Mouse (Mus musculus) neural tube, embryonic 11.5 days (tissue): ENCODE results near the gene Rbfox3. TPM values are rescaled to one million over a fixed set of nuclear protein-coding genes. Genes with fewer than 3 reads are reported as not detected.

Experiments
- ATAC-seq: fragments of 200-750 bp; cut with Nextera tagmentation; 2 replicates; pipeline ENCODE4 v1.8.0; 2017; ENCODE audit warnings: moderate number of reproducible peaks, mild to moderate bottlenecking, moderate TSS enrichment, moderate library complexity; ENCODE audit not compliant: insufficient read depth, low FRiP score, low TSS enrichment
- DNase-seq: peaks from one replicate; pipeline ENCODE4 v3.0.0-alpha.2; 2015; ENCODE audit warnings: low spot score
- H3K27ac ChIP-seq: fragments of 300-500 bp; sonication (generic); 2 replicates; pipeline ENCODE4 v1.5.1; 2014; ENCODE audit warnings: low read depth, mild to moderate bottlenecking, low read length
- H3K27me3 ChIP-seq: fragments of 300-500 bp; sonication (generic); 2 replicates; pipeline ENCODE4 v1.6.1; 2014; ENCODE audit warnings: mild to moderate bottlenecking, low read length, mixed read lengths; ENCODE audit not compliant: control insufficient read depth, insufficient read depth
- H3K36me3 ChIP-seq: fragments of 300-500 bp; sonication (generic); 2 replicates; pipeline ENCODE4 v1.6.1; 2014; ENCODE audit warnings: mild to moderate bottlenecking, low read length, moderate library complexity, mixed read lengths; ENCODE audit not compliant: control insufficient read depth, insufficient read depth
- H3K4me1 ChIP-seq: fragments of 300-500 bp; sonication (generic); 2 replicates; pipeline ENCODE4 v1.6.1; 2014; ENCODE audit warnings: low read length, mixed read lengths; ENCODE audit not compliant: control insufficient read depth, insufficient read depth
- H3K4me2 ChIP-seq: fragments of 300-500 bp; sonication (generic); 2 replicates; pipeline ENCODE4 v1.6.1; 2014; ENCODE audit warnings: low read depth, mild to moderate bottlenecking, moderate library complexity
- H3K4me3 ChIP-seq: fragments of 300-500 bp; sonication (generic); 2 replicates; pipeline ENCODE4 v1.5.1; 2014; ENCODE audit warnings: low read depth, low read length
- H3K9ac ChIP-seq: fragments of 300-500 bp; sonication (generic); 2 replicates; pipeline ENCODE4 v1.6.1; 2014; ENCODE audit warnings: mild to moderate bottlenecking, low read length
- H3K9me3 ChIP-seq: fragments of 300-500 bp; sonication (generic); 2 replicates; pipeline ENCODE4 v1.6.1; 2016; ENCODE audit warnings: low read length; ENCODE audit not compliant: control insufficient read depth
- WGBS: fragments of 180-500 bp; shearing (Covaris S2); extraction: QIAGEN DNeasy Blood & Tissue Kit; methylation state at CpG from one replicate; pipeline ENCODE4 v1.1.7; 2014; 5-methylcytosine and 5-hydroxymethylcytosine counted together
- polyA plus RNA-seq: library from polyadenylated mRNA; unstranded; fragments of >200 nt; fragmentation: Nextera tagmentation; extraction: Ambion mirVana; gene quantifications from 2 replicates; pipeline ENCODE4 v1.2.1, GENCODE M21; 2014

Gene Rbfox3
- polyA plus RNA-seq, 1 experiment from 2014 or later, result 16.2 TPM

DNA sequence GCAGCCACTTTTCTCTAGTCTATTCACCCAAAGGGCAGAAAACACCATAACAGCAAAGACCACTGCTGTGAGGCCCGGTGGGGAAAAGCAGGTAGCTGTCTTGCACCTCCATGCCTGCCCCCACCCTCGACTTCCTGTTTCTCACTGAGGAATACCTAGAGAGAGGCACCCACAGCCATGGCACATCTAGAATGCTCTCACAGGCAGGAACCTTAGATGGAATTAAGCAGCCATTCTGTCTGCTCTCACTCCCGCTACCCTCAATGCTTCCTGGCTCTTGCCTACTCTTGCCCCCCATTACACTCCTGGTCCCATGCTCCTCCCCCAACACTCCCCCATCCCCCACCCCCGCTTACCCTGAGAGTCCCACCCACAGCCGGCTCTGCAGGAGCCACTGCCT, 20.9 kb downstream of the Rbfox3 start:
- DNase-seq, result no peak
- Histone ChIP-seq H3K27me3 (no peaks in the 10 kb centered on the region), H3K4me1 (peaks cover 4% of the 10 kb centered on the region; the same call in 1 of the 2 replicates), H3K4me3 (no peak overlapping the region), H3K9me3 (no peaks in the 10 kb centered on the region), H3K4me2 (no peak overlapping the region), H3K9ac (no peak overlapping the region), H3K36me3 (no peaks in the 10 kb centered on the region; the same call in 1 of the 2 replicates), H3K27ac (no peak overlapping the region)
- WGBS, result 68% methylated on average over 5 of the region's 5 CpGs
- no peak for ATAC-seq

DNA sequence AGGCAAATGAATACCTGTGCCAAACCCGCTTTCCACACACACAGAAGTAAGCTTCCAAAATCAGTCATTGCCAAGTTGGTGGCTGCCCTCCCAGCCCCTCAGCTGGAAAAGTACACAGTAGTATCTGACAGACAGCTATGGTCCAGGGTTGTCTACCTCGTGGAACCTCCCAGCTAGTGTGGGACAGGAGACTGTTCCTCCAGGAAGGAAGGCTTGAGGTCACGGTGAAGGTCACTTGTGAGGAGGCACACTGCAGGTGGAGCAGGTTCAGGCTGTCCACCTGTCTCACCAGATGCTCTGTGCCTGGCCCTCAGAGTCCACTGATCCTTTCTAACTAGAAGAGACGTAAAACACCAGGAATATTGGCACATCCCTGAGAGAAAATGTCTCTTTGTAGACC, 21.9 kb downstream of the Rbfox3 start:
- Histone ChIP-seq H3K4me2 (no peak overlapping the region), H3K4me3 (no peak overlapping the region), H3K9me3 (no peaks in the 10 kb centered on the region), H3K27me3 (no peaks in the 10 kb centered on the region), H3K36me3 (no peaks in the 10 kb centered on the region; the same call in 1 of the 2 replicates), H3K27ac (no peak overlapping the region), H3K4me1 (peaks cover 4% of the 10 kb centered on the region; the same call in 1 of the 2 replicates), H3K9ac (no peak overlapping the region)
- ATAC-seq (no peak), DNase-seq (no peak)
- 84% methylated on average over 4 of the region's 4 CpGs for WGBS

DNA sequence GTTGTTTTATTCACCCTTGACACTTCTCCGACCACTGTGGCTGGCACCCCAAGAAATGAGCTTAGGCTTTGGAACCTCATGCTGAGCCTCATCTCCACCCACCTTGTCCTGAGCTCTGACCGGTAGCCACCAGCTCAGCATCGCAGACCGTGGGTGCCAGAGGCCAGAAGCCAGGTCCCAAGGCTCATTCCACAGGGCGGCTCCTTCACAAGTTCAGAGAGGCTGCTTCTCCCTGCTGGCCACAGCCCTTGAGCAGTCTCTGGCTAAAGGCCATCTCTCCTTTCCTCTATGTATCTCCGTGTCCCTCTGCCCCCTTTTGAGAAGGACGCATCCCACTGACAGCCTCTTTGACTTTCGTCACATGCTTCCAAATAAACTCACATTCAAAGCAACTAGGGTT, 23.0 kb downstream of the Rbfox3 start:
- no peak for DNase-seq
- H3K4me3 ChIP-seq, result no peak overlapping the region

DNA sequence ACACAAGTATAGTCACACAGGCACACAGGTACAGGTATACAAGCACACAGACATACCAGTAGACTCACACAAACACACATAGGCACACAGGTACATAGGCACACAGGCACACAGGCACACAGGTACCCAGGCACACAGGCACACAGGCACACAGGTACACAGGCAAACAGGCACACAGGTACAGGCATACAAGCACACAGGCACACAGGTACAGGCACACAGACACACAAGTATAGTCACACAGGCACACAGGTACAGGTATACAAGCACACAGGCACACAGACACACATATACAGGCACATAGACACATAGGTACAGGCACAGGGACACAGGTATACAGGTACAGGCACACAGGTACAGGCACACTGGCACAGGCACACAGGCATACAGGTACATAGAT, 24.2 kb downstream of the Rbfox3 start:
- Histone ChIP-seq H3K9ac (no peak overlapping the region), H3K9me3 (no peaks in the 10 kb centered on the region), H3K27ac (no peak overlapping the region), H3K4me2 (no peak overlapping the region), H3K27me3 (no peaks in the 10 kb centered on the region), H3K4me3 (no peak overlapping the region), H3K36me3 (no peaks in the 10 kb centered on the region; the same call in 1 of the 2 replicates), H3K4me1 (peaks cover 4% of the 10 kb centered on the region; the same call in 1 of the 2 replicates)
- ATAC-seq (no peak), DNase-seq (no peak)

More for the DNA sequence above, 23.0 kb downstream of the Rbfox3 start:
- Histone ChIP-seq H3K4me2 (no peak overlapping the region), H3K36me3 (no peaks in the 10 kb centered on the region; the same call in 1 of the 2 replicates), H3K9me3 (no peaks in the 10 kb centered on the region), H3K27ac (no peak overlapping the region), H3K27me3 (no peaks in the 10 kb centered on the region), H3K9ac (no peak overlapping the region), H3K4me1 (peaks cover 4% of the 10 kb centered on the region; the same call in 1 of the 2 replicates)
- 87% methylated on average over 8 of the region's 8 CpGs for WGBS
- no peak for ATAC-seq

DNA sequence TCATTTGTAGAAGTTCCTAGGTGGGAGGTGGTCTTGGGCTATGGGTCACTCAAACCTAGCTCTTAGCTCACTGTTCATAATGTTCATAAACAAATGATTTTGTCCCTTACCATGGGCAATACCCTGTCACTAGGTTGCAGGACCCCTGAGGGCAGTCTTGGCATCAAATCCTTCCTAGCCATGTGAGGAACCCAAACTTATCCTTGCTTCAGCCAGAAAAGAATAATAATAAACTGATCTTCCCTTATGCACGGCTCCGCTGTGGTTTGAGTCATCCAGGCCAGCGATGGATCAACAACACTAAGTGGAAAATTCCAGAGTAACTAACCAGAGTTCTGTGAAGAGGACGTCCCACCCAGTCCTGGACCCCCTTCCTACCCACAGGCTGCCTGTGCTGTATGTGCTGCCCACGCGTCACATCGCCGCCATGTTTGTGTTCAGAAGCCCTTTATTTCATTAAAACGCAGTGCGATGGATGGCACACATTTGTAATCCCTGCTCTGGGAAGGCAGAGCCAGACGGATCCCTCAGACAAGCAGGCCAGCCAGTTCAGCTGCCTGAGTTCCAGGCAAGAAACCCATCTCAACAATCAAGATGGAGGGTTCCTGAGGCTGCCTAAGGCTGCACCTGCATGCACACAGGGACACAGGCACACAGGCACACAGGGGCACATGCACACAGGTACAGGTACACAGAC, 25.0 kb downstream of the Rbfox3 start:
- ATAC-seq, result no peak
- H3K9me3 ChIP-seq, result no peaks in the 10 kb centered on the region
- H3K27ac ChIP-seq, result no peak overlapping the region
- H3K4me1 ChIP-seq, result peaks cover 4% of the 10 kb centered on the region; the same call in 1 of the 2 replicates
- 93% methylated on average over 11 of the region's 11 CpGs for WGBS
- H3K9ac ChIP-seq, result no peak overlapping the region
- no peak overlapping the region for H3K4me3 ChIP-seq
- H3K4me2 ChIP-seq, result no peak overlapping the region
- no peaks in the 10 kb centered on the region; the same call in 1 of the 2 replicates for H3K36me3 ChIP-seq
- no peak for DNase-seq
- no peaks in the 10 kb centered on the region for H3K27me3 ChIP-seq

DNA sequence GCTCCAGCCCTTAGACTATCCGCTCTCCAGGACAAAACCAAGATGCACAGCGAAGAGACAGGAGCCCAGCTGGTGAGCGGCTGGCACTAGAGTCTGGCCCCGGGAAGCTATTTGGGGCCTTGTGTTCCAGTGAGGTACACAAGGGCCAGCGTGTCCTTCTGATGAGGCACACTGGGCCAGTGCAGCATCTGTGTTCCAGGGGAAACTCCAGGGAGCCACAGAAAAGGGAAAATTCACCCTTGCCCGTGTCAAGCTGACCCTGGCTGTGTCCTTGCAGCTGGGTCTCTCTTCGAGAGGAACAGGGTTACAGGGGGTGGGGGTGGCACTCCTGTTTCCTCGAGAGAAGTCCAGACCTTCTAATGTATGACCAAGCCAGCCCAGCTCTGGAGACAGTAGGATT, 25.8 kb downstream of the Rbfox3 start:
- ATAC-seq (no peak), DNase-seq (no peak)
- H3K4me2 ChIP-seq, result no peak overlapping the region
- H3K9me3 ChIP-seq, result no peaks in the 10 kb centered on the region
- WGBS, result 85% methylated on average over 8 of the region's 8 CpGs
- no peaks in the 10 kb centered on the region for H3K27me3 ChIP-seq
- H3K36me3 ChIP-seq, result no peaks in the 10 kb centered on the region; the same call in 1 of the 2 replicates
- H3K9ac ChIP-seq, result no peak overlapping the region
- no peak overlapping the region for H3K27ac ChIP-seq
- no peaks in the 10 kb centered on the region for H3K4me1 ChIP-seq
- H3K4me3 ChIP-seq, result no peak overlapping the region

DNA sequence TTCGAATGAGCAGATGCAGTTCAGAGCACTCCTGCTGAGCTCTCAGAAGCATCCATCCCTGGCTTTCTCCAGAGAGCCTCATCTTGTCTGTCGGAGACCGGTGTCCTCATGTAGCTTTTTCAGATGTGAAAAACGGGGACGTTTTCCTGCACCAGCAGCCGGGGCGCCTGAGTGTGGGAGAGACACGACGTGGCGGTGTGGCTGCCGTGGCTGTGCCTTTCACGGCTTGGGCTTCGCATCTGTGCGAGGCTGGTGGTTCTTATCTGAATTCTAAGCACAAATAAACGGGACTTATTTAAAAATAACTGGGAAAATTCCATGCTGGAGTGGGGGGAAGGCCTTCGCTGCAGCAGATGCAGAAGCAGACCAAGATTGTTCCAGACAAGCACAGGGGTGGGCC, 26.3 kb downstream of the Rbfox3 start:
- no peak for ATAC-seq
- Histone ChIP-seq H3K27me3 (no peaks in the 10 kb centered on the region), H3K4me1 (no peaks in the 10 kb centered on the region), H3K4me3 (no peak overlapping the region), H3K36me3 (no peaks in the 10 kb centered on the region; the same call in 1 of the 2 replicates), H3K9ac (no peak overlapping the region), H3K4me2 (no peak overlapping the region), H3K9me3 (no peaks in the 10 kb centered on the region), H3K27ac (no peak overlapping the region)
- 95% methylated on average over 16 of the region's 16 CpGs for WGBS
- no peak for DNase-seq

DNA sequence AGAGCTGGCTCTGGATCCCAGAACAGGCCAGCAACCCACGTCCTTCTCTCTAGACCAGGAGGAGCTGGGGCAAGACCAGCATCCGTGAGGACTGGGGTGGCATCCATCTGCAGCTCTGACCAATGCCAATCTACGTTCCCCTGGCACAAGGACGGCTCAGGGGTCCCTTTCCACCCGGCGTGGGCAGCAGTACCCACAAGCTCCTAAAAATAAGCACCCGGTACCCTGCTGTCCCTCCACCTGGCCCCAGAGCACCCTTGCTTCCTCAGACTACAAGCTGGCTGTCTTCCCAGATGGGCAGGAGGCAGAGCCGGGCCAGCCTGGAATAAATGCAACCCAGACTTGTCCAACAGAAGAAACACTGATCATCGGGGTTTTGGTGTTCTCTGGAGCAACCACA, 28.3 kb downstream of the Rbfox3 start:
- H3K27ac ChIP-seq, result no peak overlapping the region
- 82% methylated on average over 9 of the region's 9 CpGs for WGBS
- ATAC-seq (no peak), DNase-seq (no peak)
- H3K9ac ChIP-seq, result no peak overlapping the region
- H3K4me2 ChIP-seq, result no peak overlapping the region
- H3K4me1 ChIP-seq, result no peaks in the 10 kb centered on the region
- H3K27me3 ChIP-seq, result no peaks in the 10 kb centered on the region
- H3K9me3 ChIP-seq, result no peaks in the 10 kb centered on the region
- no peak overlapping the region for H3K4me3 ChIP-seq
- H3K36me3 ChIP-seq, result no peaks in the 10 kb centered on the region; the same call in 1 of the 2 replicates
